Mouse (Mus musculus) cerebellum, adult 2 months (tissue): ENCODE measurements around the gene Cyb5r3.

Experiments used
- CTCF ChIP-seq: fragments of 200-500 bp; IDR thresholded peaks from 2 replicates; pipeline ENCODE4 v1.5.1; 2011; ENCODE audit warnings: low read depth, mild to moderate bottlenecking, control low read depth, low read length, moderate library complexity, borderline replicate concordance; ENCODE audit not compliant: insufficient read depth
- POLR2A ChIP-seq: fragments of 200-500 bp; IDR thresholded peaks from 2 replicates; pipeline ENCODE4 v1.6.1; 2011; ENCODE audit warnings: low read length, control low read depth, borderline replicate concordance; ENCODE audit not compliant: insufficient read depth

GRCm38 (mm10) chr15:83157667-83158064 lies 14.7 kb downstream of the Cyb5r3 start:
- TF ChIP-seq POLR2A, result no peak
- no peak for TF ChIP-seq CTCF
